Mouse (Mus musculus) lung, postnatal 0 days (tissue): ENCODE measurements around the gene Gm10309.

Experiments used
- CTCF ChIP-seq: IDR thresholded peaks from 2 replicates; pipeline ENCODE4 v1.5.1; 2016; ENCODE audit warnings: antibody characterized with exemption, mild to moderate bottlenecking
- EP300 ChIP-seq: IDR thresholded peaks from 2 replicates; pipeline ENCODE4 v1.6.1; 2016; ENCODE audit warnings: antibody characterized with exemption, mild to moderate bottlenecking, control low read depth

DNA sequence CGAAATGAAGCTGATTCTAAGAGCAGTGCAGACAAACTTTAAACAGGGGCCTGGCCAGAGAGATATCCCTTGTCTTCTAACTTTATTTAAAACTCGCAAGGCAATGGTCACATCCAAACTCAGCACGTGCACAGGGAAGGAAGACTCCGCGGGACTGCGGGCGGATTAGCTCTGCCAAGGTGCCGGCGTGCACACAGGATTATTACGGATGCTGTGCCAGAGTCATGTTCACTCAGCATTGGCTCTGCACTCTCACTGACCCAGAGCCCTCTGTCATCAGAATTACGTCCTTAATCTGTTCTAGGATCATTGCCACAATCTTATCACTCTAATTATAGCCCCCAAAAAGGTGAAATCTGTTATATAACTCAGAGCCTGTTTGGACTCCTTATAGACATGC lies 16.2 kb upstream of the Gm10309 start:
- TF ChIP-seq CTCF (no peak), EP300 (no peak)
